Mouse (Mus musculus): ENCODE data around the gene Odf4.

DNA sequence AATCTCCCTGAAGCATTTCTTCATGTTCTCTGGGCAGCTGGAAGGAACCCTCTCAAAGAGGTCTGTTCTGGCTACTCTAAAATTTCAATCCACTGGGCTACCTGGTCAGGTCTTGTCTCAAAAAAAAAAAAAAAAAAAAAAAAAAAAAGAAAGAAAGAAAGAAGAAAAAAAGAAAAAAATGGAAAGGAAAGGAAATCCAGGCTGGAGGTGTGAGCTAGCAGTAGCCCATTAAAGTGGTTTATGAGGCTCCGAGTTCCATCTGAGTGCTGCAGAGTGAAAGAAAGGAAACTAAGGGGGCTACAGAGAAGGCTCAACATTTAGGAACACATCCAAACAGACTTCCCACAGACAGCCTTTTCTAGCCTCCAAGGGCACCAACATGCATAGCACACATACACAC is 31.1 kb upstream of the Odf4 start:
- TF ChIP-seq CTCF (IDR thresholded peaks at IDR 0.05; ENCODE audit: low read depth) (no peak), EP300 (IDR thresholded peaks at IDR 0.05; ENCODE audit: low read depth) (no peak)

Measured in liver, embryonic 14.5 days (tissue).